ENCODE assay signal across 8 mouse cellular contexts in the genomic region with DNA sequence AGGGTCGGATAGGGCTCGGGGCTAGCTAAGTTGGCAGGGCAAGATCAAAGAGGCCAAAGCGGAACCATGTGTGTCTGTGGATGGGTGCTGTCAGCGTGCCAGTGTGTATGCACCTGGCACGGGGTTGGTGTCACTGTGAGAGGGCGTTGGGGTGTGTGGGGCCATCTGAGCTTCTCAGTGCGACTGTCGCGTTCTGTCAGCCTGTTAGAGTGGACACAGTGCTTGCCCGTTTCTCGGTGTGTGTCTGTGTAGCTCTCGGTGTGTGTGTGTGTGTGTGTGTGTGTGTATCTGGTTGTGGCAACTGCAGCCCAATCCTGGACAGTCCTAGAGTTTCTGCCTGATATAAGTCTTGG. TPM values are rescaled to one million over a fixed set of nuclear protein-coding genes. Genes with fewer than 3 reads are reported as not detected.
DNase-seq lines count a peak whose midpoint lies in the region; ATAC-seq and TF ChIP-seq lines count a peak whose summit lies in the region.

No protein-coding gene starts in this region.

- H3K4me2 ChIP-seq in forebrain, embryonic 11.5 days (ENCODE audit: low read depth, low read length, severe bottlenecking): peak overlapping the region; percentile 94
- peak overlapping the region; percentile 79; the same call in 1 of the 2 replicates for H3K4me2 ChIP-seq in intestine, postnatal 0 days (replicated peaks; ENCODE audit: low read depth)

- no peak for ATAC-seq in forebrain, embryonic 11.5 days (replicated peaks; ENCODE audit: low FRiP score)
- ATAC-seq in intestine, postnatal 0 days: no peak

- DNase-seq in liver, adult 2 months (ENCODE audit: extremely low read depth, low read depth, low spot score): no peak
- DNase-seq in liver: no peak
- DNase-seq in forebrain, embryonic 11.5 days (ENCODE audit: low spot score): no peak
- no peak for DNase-seq in midbrain, embryonic 10.5 days (ENCODE audit: low spot score)
- DNase-seq in Muller cell, postnatal 12 days (ENCODE audit: inconsistent ontology term): no peak
- no peak for DNase-seq in ovary, postnatal 14 days (ENCODE audit: low spot score)
- no peak for DNase-seq in adrenal gland, adult 2 months

- no peak for TF ChIP-seq CTCF in liver, adult 2 months (IDR thresholded peaks at IDR 0.05; ENCODE audit: low read depth, low read length)
- no peak for TF ChIP-seq CTCF in intestine, postnatal 0 days (IDR thresholded peaks at IDR 0.05; ENCODE audit: low read depth)

- peaks cover 25% of the 10 kb centered on the region for H3K27me3 ChIP-seq in liver, adult 2 months (ENCODE audit: control insufficient read depth, insufficient read depth, low read length)
- H3K27me3 ChIP-seq in forebrain, embryonic 11.5 days (ENCODE audit: control insufficient read depth, insufficient read depth, low read length): peaks cover 61% of the 10 kb centered on the region
- peaks cover 80% of the 10 kb centered on the region for H3K27me3 ChIP-seq in intestine, postnatal 0 days (replicated peaks; ENCODE audit: control insufficient read depth, insufficient read depth, low read length)
- peaks cover 92% of the 10 kb centered on the region for H3K27me3 ChIP-seq in midbrain, embryonic 10.5 days (ENCODE audit: low read depth, poor library complexity, severe bottlenecking)

- no peak overlapping the region for H3K9ac ChIP-seq in liver, adult 2 months (ENCODE audit: low read depth, low read length)
- peak overlapping the region; percentile 63 for H3K9ac ChIP-seq in forebrain, embryonic 11.5 days (ENCODE audit: low read length)
- H3K9ac ChIP-seq in intestine, postnatal 0 days (ENCODE audit: low read depth, low read length): no peak overlapping the region

- no peaks in the 10 kb centered on the region for H3K9me3 ChIP-seq in forebrain, embryonic 11.5 days (ENCODE audit: control insufficient read depth, low read length)
- H3K9me3 ChIP-seq in intestine, postnatal 0 days (ENCODE audit: control insufficient read depth): no peaks in the 10 kb centered on the region
- H3K9me3 ChIP-seq in midbrain, embryonic 10.5 days (replicated peaks): no peaks in the 10 kb centered on the region

- H3K4me1 ChIP-seq in liver, adult 2 months (ENCODE audit: control insufficient read depth, insufficient read depth, low read length): no peaks in the 10 kb centered on the region
- peaks cover 17% of the 10 kb centered on the region; the same call in 1 of the 2 replicates for H3K4me1 ChIP-seq in forebrain, embryonic 11.5 days (replicated peaks; ENCODE audit: control insufficient read depth, insufficient read depth, low read length)
- no peaks in the 10 kb centered on the region for H3K4me1 ChIP-seq in intestine, postnatal 0 days (replicated peaks; ENCODE audit: control insufficient read depth, insufficient read depth, low read length)
- peaks cover 43% of the 10 kb centered on the region for H3K4me1 ChIP-seq in midbrain, embryonic 10.5 days

- no peak overlapping the region for H3K27ac ChIP-seq in liver, adult 2 months (replicated peaks; ENCODE audit: insufficient read depth, low read depth, low read length)
- no peak overlapping the region for H3K27ac ChIP-seq in forebrain, embryonic 11.5 days (ENCODE audit: low read depth, low read length)
- H3K27ac ChIP-seq in intestine, postnatal 0 days (ENCODE audit: low read depth, low read length): no peak overlapping the region
- H3K27ac ChIP-seq in midbrain, embryonic 10.5 days (replicated peaks): peak overlapping the region; percentile 82; the same call in 1 of the 2 replicates

- TF ChIP-seq POLR2A in liver, adult 2 months (IDR thresholded peaks at IDR 0.05; ENCODE audit: extremely low read depth, insufficient read depth, low read length): no peak

- WGBS in liver, adult 2 months: 3% methylated on average over 12 of the region's 12 CpGs
- 1% methylated on average over 12 of the region's 12 CpGs for WGBS in forebrain, embryonic 11.5 days
- 2% methylated on average over 12 of the region's 12 CpGs for WGBS in intestine, postnatal 0 days
- WGBS in midbrain, embryonic 10.5 days: under 1% methylated on average over 12 of the region's 12 CpGs

- H3K36me3 ChIP-seq in liver, adult 2 months (ENCODE audit: control insufficient read depth, insufficient read depth, low read length): no peaks in the 10 kb centered on the region
- no peaks in the 10 kb centered on the region for H3K36me3 ChIP-seq in forebrain, embryonic 11.5 days (ENCODE audit: control insufficient read depth, insufficient read depth, low read length)
- H3K36me3 ChIP-seq in intestine, postnatal 0 days (ENCODE audit: control insufficient read depth, insufficient read depth): no peaks in the 10 kb centered on the region
- no peaks in the 10 kb centered on the region for H3K36me3 ChIP-seq in midbrain, embryonic 10.5 days

- H3K79me2 ChIP-seq in liver, adult 2 months (ENCODE audit: control insufficient read depth, insufficient read depth, low read length): no peaks in the 10 kb centered on the region

- H3K4me3 ChIP-seq in liver, adult 2 months (ENCODE audit: insufficient read depth, low read depth, low read length): peak overlapping the region; percentile 12; the same call in 1 of the 2 replicates
- peak overlapping the region; percentile 63 for H3K4me3 ChIP-seq in forebrain, embryonic 11.5 days (ENCODE audit: low read depth, low read length)
- peak overlapping the region; percentile 44 for H3K4me3 ChIP-seq in intestine, postnatal 0 days (ENCODE audit: low read depth, low read length)
- H3K4me3 ChIP-seq in midbrain, embryonic 10.5 days: peak overlapping the region; percentile 75

RNA-seq across cellular contexts. Expression of a gene that starts 0.7 kb away (rescaled TPM):
- total RNA-seq in liver, adult 2 months (2014; rRNA removed): 0.55 and 0.74 TPM in 2 replicates
- 0.46 and 1.7 TPM in 2 replicates for polyA plus RNA-seq in liver, adult 2 months (2012; rRNA removed)
- polyA plus RNA-seq in forebrain, embryonic 11.5 days (2014; fragmentation: Nextera tagmentation; extraction: Ambion mirVana): 0.36 and 0.72 TPM in 2 replicates
- 0.12 TPM in 2 replicates for polyA plus RNA-seq in intestine, postnatal 0 days (2015; fragmentation: Nextera tagmentation; extraction: Ambion mirVana)
- 0.28 and 0.40 TPM in 2 replicates for polyA plus RNA-seq in midbrain, embryonic 10.5 days (2016; fragmentation: Nextera tagmentation; extraction: Ambion mirVana)
- under 1 TPM; 0.62 to 0.63 TPM for total RNA-seq in adrenal gland, adult 2 months (2021)
- 0.12 and 0.18 TPM in 2 replicates for polyA plus RNA-seq in adrenal gland, adult 2 months (2012; rRNA removed)

Comparison
In these comparisons a context has a peak if more than half of its experiments do, and no peak if none do; other contexts are left out.
1. H3K4me3 ChIP-seq: peak in every context shown above with its lines; median percentile 75 in midbrain, embryonic 10.5 days; 63 in forebrain, embryonic 11.5 days; 44 in intestine, postnatal 0 days; 12 in liver, adult 2 months.